Mouse (Mus musculus): ENCODE measurements around the gene Nadsyn1. TPM values are rescaled to one million over a fixed set of nuclear protein-coding genes. Genes with fewer than 3 reads are reported as not detected.
A peak's percentile ranks its signal among the peaks of the same experiment; 100 is the strongest.

The Nadsyn1 gene
- 11.7 and 12.3 TPM in 2 replicates for polyA plus RNA-seq (2014; fragmentation: Nextera tagmentation; extraction: Ambion mirVana)

DNA sequence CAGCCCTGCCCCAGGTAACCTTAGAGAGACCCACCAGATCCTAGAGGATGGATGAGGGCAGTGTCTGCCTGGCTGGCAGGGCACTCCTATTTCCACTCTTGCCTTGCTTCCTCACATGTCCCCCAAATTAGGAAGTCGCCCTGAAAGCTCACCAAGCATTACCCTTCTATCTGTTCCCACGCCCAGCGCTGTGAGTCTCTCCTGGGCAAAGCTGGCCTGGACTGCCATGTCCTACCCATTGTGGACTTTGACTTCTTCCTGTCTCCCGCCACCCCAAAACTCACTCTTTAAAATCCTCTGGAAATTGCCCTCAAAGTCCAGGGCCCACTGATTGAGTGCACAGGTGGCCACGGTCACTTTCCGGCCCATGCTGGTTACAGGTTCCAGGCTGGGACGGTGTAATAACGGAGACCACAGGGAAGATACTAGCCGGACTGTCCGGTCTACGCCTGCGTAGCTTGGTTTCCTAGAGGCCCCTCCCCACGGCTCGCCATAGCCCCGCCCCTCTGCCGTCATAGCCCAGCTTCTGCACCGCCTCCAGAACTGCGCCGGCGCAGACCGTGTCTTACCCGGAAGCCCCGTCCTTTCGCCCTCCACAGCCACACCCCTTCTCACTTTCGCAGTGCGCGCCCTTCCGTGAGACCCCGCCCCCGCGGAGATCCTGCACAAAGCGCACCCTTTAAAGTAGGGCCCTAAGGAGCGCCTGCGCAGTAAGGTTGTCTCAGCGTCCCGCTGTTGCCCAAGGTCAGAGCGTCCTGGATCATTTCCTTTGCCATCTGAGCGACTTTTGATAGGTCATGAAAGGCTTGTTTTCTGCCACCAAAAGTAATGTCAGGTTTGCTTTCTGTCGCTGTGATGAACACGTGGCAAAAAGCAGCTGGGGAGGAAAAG lies at the start of gene Nadsyn1, which contains the start of gene Dhcr7:
Nadsyn1 (minus strand) TSS at position 475 of the 891 bp plus-strand sequence.
Dhcr7 (plus strand) TSS at position 771 of the 891 bp plus-strand sequence.
- Histone ChIP-seq H3K4me2 (ENCODE audit: low read length) (peak within 1 kb of the TSS; percentile 94), H3K4me1 (replicated peaks; ENCODE audit: control insufficient read depth, insufficient read depth, low read length) (peaks cover 14% of the 10 kb centered on the region), H3K27me3 (replicated peaks; ENCODE audit: control insufficient read depth, insufficient read depth, low read length) (no peaks in the 10 kb centered on the region), H3K4me3 (ENCODE audit: low read depth, low read length) (peak within 1 kb of the TSS; percentile 70), H3K9me3 (ENCODE audit: control insufficient read depth, low read length) (no peaks in the 10 kb centered on the region), H3K9ac (ENCODE audit: low read length) (peak within 1 kb of the TSS; percentile 75), H3K27ac (ENCODE audit: low read depth) (peak within 1 kb of the TSS; percentile 65), H3K36me3 (ENCODE audit: control insufficient read depth, insufficient read depth, low read length) (peaks cover 11% of the 10 kb centered on the region)
- 1% methylated on average over 40 of the region's 40 CpGs for WGBS
- peak; percentile 98 for DNase-seq (ENCODE audit: low spot score)
- peak; percentile 97 for ATAC-seq (replicated peaks; ENCODE audit: low FRiP score, low TSS enrichment, low read depth)

GRCm38 (mm10) chr7:143868874-143869273 lies 46.2 kb upstream of the Nadsyn1 start:
- DNase-seq (ENCODE audit: low spot score) (no peak), ATAC-seq (replicated peaks; ENCODE audit: low FRiP score, low TSS enrichment, low read depth) (no peak)
- Histone ChIP-seq H3K27me3 (replicated peaks; ENCODE audit: control insufficient read depth, insufficient read depth, low read length) (no peaks in the 10 kb centered on the region), H3K4me3 (ENCODE audit: low read depth, low read length) (no peak overlapping the region), H3K9me3 (ENCODE audit: control insufficient read depth, low read length) (no peaks in the 10 kb centered on the region), H3K27ac (ENCODE audit: low read depth) (no peak overlapping the region), H3K4me1 (replicated peaks; ENCODE audit: control insufficient read depth, insufficient read depth, low read length) (no peaks in the 10 kb centered on the region), H3K36me3 (ENCODE audit: control insufficient read depth, insufficient read depth, low read length) (no peaks in the 10 kb centered on the region), H3K9ac (ENCODE audit: low read length) (no peak overlapping the region), H3K4me2 (ENCODE audit: low read length) (no peak overlapping the region)
- WGBS = 82% methylated on average over 4 of the region's 4 CpGs

GRCm38 (mm10) chr7:143866538-143866937 lies 43.9 kb upstream of the Nadsyn1 start, which contains the start of gene Gm498:
Gm498 (plus strand) TSS chr7:143866838.
- H3K9me3 ChIP-seq (ENCODE audit: control insufficient read depth, low read length) = no peaks in the 10 kb centered on the region
- DNase-seq (ENCODE audit: low spot score) (no peak), ATAC-seq (replicated peaks; ENCODE audit: low FRiP score, low TSS enrichment, low read depth) (no peak)
- H3K4me3 ChIP-seq (ENCODE audit: low read depth, low read length) = no peak within 1 kb of the TSS
- no peak within 1 kb of the TSS for H3K27ac ChIP-seq (ENCODE audit: low read depth)
- H3K27me3 ChIP-seq (replicated peaks; ENCODE audit: control insufficient read depth, insufficient read depth, low read length) = no peaks in the 10 kb centered on the region
- WGBS = 83% methylated on average over 2 of the region's 2 CpGs
- H3K4me2 ChIP-seq (ENCODE audit: low read length) = no peak within 1 kb of the TSS
- no peak within 1 kb of the TSS for H3K9ac ChIP-seq (ENCODE audit: low read length)
- H3K36me3 ChIP-seq (ENCODE audit: control insufficient read depth, insufficient read depth, low read length) = no peaks in the 10 kb centered on the region
- H3K4me1 ChIP-seq (replicated peaks; ENCODE audit: control insufficient read depth, insufficient read depth, low read length) = no peaks in the 10 kb centered on the region

DNA sequence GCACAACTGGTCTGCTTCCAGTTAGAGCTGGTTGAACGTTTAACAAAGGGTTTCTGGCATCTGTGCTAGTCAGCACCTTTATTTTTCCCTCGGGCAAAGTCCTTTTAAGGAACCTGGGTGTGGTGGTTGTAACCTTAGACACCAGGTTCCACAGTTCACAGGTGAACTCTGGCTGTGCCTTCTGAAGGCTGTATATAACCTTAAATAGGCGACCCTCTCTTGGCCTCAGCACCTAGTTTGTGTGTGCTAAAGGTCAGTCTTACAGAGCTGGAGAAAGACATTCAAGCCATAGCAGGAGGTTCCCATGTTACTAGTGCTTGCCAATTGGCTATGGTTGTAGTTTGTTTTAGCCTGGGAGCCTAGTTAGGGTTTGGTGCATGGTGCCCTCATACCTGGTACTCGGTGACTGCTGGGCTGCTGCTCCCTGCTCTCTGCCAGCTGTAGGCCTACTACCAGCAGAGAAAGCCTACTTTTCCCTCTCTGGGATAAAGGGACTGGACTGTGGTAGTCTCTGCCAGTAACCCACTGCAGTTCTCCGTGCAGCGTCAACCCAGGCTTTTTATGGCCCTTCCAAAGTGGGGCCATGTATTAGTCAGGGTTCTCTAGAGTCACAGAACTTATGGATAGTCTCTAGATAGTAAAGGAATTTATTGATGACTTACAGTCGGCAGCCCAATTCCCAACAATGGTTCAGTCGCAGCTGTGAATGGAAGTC lies 26.3 kb upstream of the Nadsyn1 start:
- DNase-seq (ENCODE audit: low spot score) = no peak

GRCm38 (mm10) chr7:143848127-143848767 lies 25.6 kb upstream of the Nadsyn1 start:
- H3K36me3 ChIP-seq (ENCODE audit: control insufficient read depth, insufficient read depth, low read length) = peaks cover 54% of the 10 kb centered on the region

More for the DNA sequence above, 26.3 kb upstream of the Nadsyn1 start:
- Histone ChIP-seq H3K27me3 (replicated peaks; ENCODE audit: control insufficient read depth, insufficient read depth, low read length) (no peaks in the 10 kb centered on the region), H3K4me3 (ENCODE audit: low read depth, low read length) (no peak overlapping the region), H3K4me1 (replicated peaks; ENCODE audit: control insufficient read depth, insufficient read depth, low read length) (no peaks in the 10 kb centered on the region), H3K4me2 (ENCODE audit: low read length) (no peak overlapping the region), H3K27ac (ENCODE audit: low read depth) (no peak overlapping the region), H3K9ac (ENCODE audit: low read length) (no peak overlapping the region), H3K9me3 (ENCODE audit: control insufficient read depth, low read length) (no peaks in the 10 kb centered on the region), H3K36me3 (ENCODE audit: control insufficient read depth, insufficient read depth, low read length) (peaks cover 47% of the 10 kb centered on the region)
- no peak for ATAC-seq (replicated peaks; ENCODE audit: low FRiP score, low TSS enrichment, low read depth)
- 84% methylated on average over 6 of the region's 8 CpGs for WGBS

DNA sequence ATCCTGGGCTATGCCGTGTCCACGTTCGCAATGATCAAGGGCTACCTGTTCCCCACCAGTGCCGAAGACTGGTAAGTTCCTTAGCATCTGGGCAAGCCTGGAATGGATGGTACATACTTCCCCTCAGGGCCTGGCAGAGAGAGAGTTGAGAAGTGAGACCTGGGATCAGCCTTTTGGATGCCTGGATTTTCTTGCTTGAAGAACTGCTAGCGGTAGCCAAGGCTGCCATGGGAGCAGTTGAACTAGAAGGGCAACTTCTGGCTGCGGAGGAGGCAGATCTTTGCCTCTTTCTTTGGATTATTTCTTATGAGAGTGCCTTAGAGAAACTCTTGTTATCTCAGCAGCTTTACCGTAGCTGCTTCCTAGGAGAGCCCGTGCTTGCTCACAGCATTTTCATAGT lies 18.7 kb upstream of the Nadsyn1 start:
- WGBS = 98% methylated on average over 8 of the region's 8 CpGs
- H3K4me1 ChIP-seq (replicated peaks; ENCODE audit: control insufficient read depth, insufficient read depth, low read length) = no peaks in the 10 kb centered on the region
- H3K9me3 ChIP-seq (ENCODE audit: control insufficient read depth, low read length) = no peaks in the 10 kb centered on the region
- H3K4me3 ChIP-seq (ENCODE audit: low read depth, low read length) = no peak overlapping the region
- no peak overlapping the region for H3K4me2 ChIP-seq (ENCODE audit: low read length)
- no peak for DNase-seq (ENCODE audit: low spot score)
- ATAC-seq (replicated peaks; ENCODE audit: low FRiP score, low TSS enrichment, low read depth) = no peak
- no peaks in the 10 kb centered on the region for H3K27me3 ChIP-seq (replicated peaks; ENCODE audit: control insufficient read depth, insufficient read depth, low read length)
- no peak overlapping the region for H3K9ac ChIP-seq (ENCODE audit: low read length)
- peaks cover 98% of the 10 kb centered on the region for H3K36me3 ChIP-seq (ENCODE audit: control insufficient read depth, insufficient read depth, low read length)
- H3K27ac ChIP-seq (ENCODE audit: low read depth) = no peak overlapping the region

More at GRCm38 (mm10) chr7:143848127-143848767, 25.6 kb upstream of the Nadsyn1 start:
- H3K4me3 ChIP-seq (ENCODE audit: low read depth, low read length) = no peak overlapping the region
- no peak for ATAC-seq (replicated peaks; ENCODE audit: low FRiP score, low TSS enrichment, low read depth)
- DNase-seq (ENCODE audit: low spot score) = no peak
- WGBS = 90% methylated on average over 5 of the region's 5 CpGs
- no peaks in the 10 kb centered on the region for H3K4me1 ChIP-seq (replicated peaks; ENCODE audit: control insufficient read depth, insufficient read depth, low read length)
- H3K9ac ChIP-seq (ENCODE audit: low read length) = no peak overlapping the region
- no peaks in the 10 kb centered on the region for H3K9me3 ChIP-seq (ENCODE audit: control insufficient read depth, low read length)
- no peak overlapping the region for H3K27ac ChIP-seq (ENCODE audit: low read depth)
- no peak overlapping the region for H3K4me2 ChIP-seq (ENCODE audit: low read length)
- no peaks in the 10 kb centered on the region for H3K27me3 ChIP-seq (replicated peaks; ENCODE audit: control insufficient read depth, insufficient read depth, low read length)

DNA sequence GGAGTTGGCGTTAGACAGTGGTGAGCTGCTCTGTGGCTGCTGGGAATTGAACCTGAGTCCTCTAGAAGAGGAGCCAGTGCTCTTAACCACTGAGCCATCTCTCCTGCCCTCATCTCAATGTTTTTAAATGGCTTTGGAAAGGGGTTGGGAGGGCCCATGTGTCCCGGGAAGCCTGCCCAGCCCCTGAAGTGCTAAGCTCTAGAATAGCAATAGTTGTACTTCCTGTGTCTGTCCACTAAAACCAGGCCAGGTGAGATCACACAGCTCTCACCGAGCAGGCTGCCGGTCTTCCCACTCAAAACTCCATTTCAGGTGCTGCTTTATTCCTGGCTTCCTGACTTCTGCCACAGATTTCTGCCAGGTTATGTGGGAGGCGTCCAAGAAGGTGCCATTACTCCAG lies 17.5 kb upstream of the Nadsyn1 start:
- Histone ChIP-seq H3K4me3 (ENCODE audit: low read depth, low read length) (no peak overlapping the region), H3K27me3 (replicated peaks; ENCODE audit: control insufficient read depth, insufficient read depth, low read length) (no peaks in the 10 kb centered on the region), H3K27ac (ENCODE audit: low read depth) (no peak overlapping the region), H3K9ac (ENCODE audit: low read length) (no peak overlapping the region), H3K9me3 (ENCODE audit: control insufficient read depth, low read length) (no peaks in the 10 kb centered on the region), H3K36me3 (ENCODE audit: control insufficient read depth, insufficient read depth, low read length) (peaks cover 86% of the 10 kb centered on the region), H3K4me1 (replicated peaks; ENCODE audit: control insufficient read depth, insufficient read depth, low read length) (0 out of 2 replicates have a peak, but pooled peaks cover 3% of the 10 kb centered on the region), H3K4me2 (ENCODE audit: low read length) (no peak overlapping the region)
- ATAC-seq (replicated peaks; ENCODE audit: low FRiP score, low TSS enrichment, low read depth) (no peak), DNase-seq (ENCODE audit: low spot score) (no peak)
- 90% methylated on average over 5 of the region's 5 CpGs for WGBS

DNA sequence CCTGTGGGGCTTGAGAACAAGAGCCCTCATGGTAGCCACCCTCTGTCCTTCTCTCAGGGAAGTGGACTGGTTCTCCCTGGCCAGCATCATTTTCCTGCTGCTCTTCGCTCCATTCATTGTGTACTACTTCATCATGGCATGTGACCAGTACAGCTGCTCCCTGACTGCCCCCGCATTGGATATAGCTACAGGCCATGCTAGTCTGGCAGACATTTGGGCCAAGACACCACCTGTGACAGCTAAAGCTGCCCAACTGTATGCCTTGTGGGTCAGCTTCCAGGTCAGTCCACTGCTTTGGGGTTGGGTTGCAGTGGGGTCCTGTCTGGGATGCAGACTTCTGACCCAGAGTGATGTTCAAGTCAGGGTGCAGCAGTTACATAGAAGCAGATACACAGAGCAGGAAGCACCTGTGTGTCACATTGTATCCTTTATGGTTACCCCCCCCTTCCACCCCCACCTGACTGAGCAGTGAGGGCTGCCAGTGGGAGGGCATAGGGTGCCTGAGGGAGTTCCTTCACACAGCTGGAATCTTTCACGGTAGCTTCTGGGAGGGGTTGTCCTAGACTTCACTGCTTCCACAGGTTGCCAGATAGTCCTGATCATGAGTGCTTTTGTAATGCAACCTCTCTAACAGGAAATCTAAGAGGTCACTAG lies 15.2 kb upstream of the Nadsyn1 start:
- no peak overlapping the region for H3K4me3 ChIP-seq (ENCODE audit: low read depth, low read length)
- ATAC-seq (replicated peaks; ENCODE audit: low FRiP score, low TSS enrichment, low read depth) = no peak
- H3K9ac ChIP-seq (ENCODE audit: low read length) = no peak overlapping the region
- WGBS = 83% methylated on average over 3 of the region's 3 CpGs
- H3K27ac ChIP-seq (ENCODE audit: low read depth) = no peak overlapping the region
- H3K9me3 ChIP-seq (ENCODE audit: control insufficient read depth, low read length) = no peaks in the 10 kb centered on the region
- H3K27me3 ChIP-seq (replicated peaks; ENCODE audit: control insufficient read depth, insufficient read depth, low read length) = no peaks in the 10 kb centered on the region
- 0 out of 2 replicates have a peak, but pooled peaks cover 6% of the 10 kb centered on the region for H3K4me1 ChIP-seq (replicated peaks; ENCODE audit: control insufficient read depth, insufficient read depth, low read length)
- peaks cover 63% of the 10 kb centered on the region for H3K36me3 ChIP-seq (ENCODE audit: control insufficient read depth, insufficient read depth, low read length)
- H3K4me2 ChIP-seq (ENCODE audit: low read length) = no peak overlapping the region
- no peak for DNase-seq (ENCODE audit: low spot score)
